Mouse (Mus musculus) limb, embryonic 10.5 days (tissue): ENCODE results near the gene Asrgl1. TPM values are rescaled to one million over a fixed set of nuclear protein-coding genes. Genes with fewer than 3 reads are reported as not detected.

Experiments
- DNase-seq: peaks from one replicate; pipeline ENCODE4 v3.0.0-alpha.2; 2017; ENCODE audit warnings: low spot score
- H3K27ac ChIP-seq: fragments of 300-500 bp; sonication (generic); 2 replicates; pipeline ENCODE4 v1.5.1; 2016; ENCODE audit warnings: mild to moderate bottlenecking
- H3K27me3 ChIP-seq: fragments of 300-500 bp; sonication (generic); 2 replicates; pipeline ENCODE4 v1.6.1; 2016; ENCODE audit warnings: low read depth, mild to moderate bottlenecking; ENCODE audit not compliant: poor library complexity, severe bottlenecking
- H3K36me3 ChIP-seq: fragments of 300-500 bp; sonication (generic); 2 replicates; pipeline ENCODE4 v1.6.1; 2016; ENCODE audit warnings: mild to moderate bottlenecking, moderate library complexity
- H3K4me1 ChIP-seq: fragments of 300-500 bp; sonication (generic); 2 replicates; pipeline ENCODE4 v1.6.1; 2016
- H3K4me3 ChIP-seq: fragments of 300-500 bp; sonication (generic); 2 replicates; pipeline ENCODE4 v1.5.1; 2016; ENCODE audit warnings: mild to moderate bottlenecking, moderate library complexity
- H3K9me3 ChIP-seq: fragments of 300-500 bp; sonication (generic); replicated peaks from 2 replicates; pipeline ENCODE4 v1.6.1; 2016; ENCODE audit warnings: mild to moderate bottlenecking
- WGBS: fragments of 180-500 bp; shearing (Covaris S2); methylation state at CpG from one replicate; pipeline ENCODE4 v1.1.7; 2016; 5-methylcytosine and 5-hydroxymethylcytosine counted together
- polyA plus RNA-seq: library from polyadenylated mRNA; unstranded; fragments of >200 nt; fragmentation: Nextera tagmentation; extraction: Ambion mirVana; gene quantifications from 2 replicates; pipeline ENCODE4 v1.2.1, GENCODE M21; 2016

The Asrgl1 gene
- polyA plus RNA-seq, 1 experiment from 2014 or later, result 16.9 TPM

DNA sequence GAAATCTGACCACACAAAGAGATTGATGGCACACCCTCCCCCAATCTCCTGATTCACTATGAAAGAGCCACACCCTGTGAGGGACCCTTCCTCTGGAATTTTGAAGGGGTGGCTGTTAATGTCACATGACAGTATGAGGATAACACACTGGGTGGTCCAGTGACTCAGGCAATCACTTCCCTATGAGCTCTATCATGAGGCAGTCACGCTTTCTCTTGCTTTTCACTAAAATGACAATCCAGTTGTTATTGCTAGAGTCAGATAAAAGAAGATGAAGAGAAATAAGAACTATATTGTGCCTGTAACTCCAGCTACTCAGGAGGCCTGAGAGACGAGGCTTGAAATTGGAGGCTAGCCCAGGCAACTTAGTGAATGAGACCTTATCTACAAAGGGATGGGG lies 59.9 kb downstream of the Asrgl1 start:
- no peak overlapping the region for H3K4me3 ChIP-seq
- no peak overlapping the region for H3K27ac ChIP-seq
- H3K9me3 ChIP-seq, result no peaks in the 10 kb centered on the region
- no peak for DNase-seq
- H3K4me1 ChIP-seq, result peaks cover 6% of the 10 kb centered on the region; the same call in 1 of the 2 replicates
- H3K27me3 ChIP-seq, result no peaks in the 10 kb centered on the region
- no peaks in the 10 kb centered on the region for H3K36me3 ChIP-seq
- 83% methylated on average over 2 of the region's 2 CpGs for WGBS

DNA sequence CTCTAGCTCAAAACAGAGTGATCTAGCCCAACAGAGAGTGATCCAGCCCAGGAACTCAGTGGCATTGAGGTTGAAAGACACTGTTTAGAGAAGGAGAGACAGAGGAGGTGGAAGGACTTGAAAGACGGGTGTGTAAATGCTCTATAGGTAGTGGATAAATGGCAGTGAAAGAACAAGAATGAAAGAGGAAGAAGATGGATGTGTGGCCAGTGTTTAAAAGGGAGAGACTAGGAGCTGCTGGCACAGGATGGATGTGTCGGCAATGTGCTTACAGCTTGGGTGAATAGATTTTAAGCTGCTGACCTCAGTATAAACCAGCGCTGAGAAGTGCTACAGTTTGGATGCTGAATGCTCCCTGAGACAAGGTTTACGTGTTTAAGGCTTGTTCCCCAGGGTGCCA lies 61.0 kb downstream of the Asrgl1 start:
- 77% methylated on average over 4 of the region's 4 CpGs for WGBS
- H3K27ac ChIP-seq, result no peak overlapping the region

DNA sequence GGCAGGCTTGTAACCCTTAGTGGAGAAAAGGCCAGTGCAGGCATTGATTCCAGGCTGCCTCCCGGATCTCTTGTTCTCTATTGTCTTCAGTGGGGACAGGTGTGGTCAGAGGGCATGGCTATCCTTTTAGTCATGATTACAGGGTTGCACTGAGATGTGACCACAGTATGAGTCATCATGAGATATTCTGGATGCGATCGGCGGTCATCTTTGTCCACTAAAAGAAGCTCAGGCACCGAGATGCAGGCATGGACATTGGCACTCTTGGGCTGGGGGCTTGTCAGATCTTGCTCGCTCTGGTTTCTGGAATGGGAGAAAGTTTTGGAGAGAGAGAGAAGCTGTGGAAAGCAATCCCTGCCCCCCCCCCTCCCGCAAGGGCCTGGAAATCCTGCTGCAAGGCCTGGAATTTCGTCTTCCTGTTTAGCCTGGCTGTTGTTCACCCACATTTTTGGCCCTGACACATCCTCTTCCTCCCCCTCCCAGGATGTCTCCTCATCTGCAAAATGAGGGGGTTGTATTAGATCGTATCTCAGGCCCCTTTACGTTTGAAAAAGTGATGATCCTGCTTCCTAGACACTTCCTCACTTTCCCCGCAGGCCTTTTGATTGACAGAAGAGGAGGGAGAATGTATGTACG lies 61.5 kb downstream of the Asrgl1 start:
- Histone ChIP-seq H3K36me3 (no peaks in the 10 kb centered on the region), H3K27ac (no peak overlapping the region), H3K4me1 (peaks cover 6% of the 10 kb centered on the region; the same call in 1 of the 2 replicates), H3K4me3 (no peak overlapping the region), H3K27me3 (no peaks in the 10 kb centered on the region), H3K9me3 (no peaks in the 10 kb centered on the region)
- no peak for DNase-seq
- 77% methylated on average over 12 of the region's 12 CpGs for WGBS

More for the DNA sequence above, 61.0 kb downstream of the Asrgl1 start:
- no peaks in the 10 kb centered on the region for H3K9me3 ChIP-seq
- peaks cover 6% of the 10 kb centered on the region; the same call in 1 of the 2 replicates for H3K4me1 ChIP-seq
- no peaks in the 10 kb centered on the region for H3K27me3 ChIP-seq
- H3K4me3 ChIP-seq, result no peak overlapping the region
- DNase-seq, result no peak
- no peaks in the 10 kb centered on the region for H3K36me3 ChIP-seq

DNA sequence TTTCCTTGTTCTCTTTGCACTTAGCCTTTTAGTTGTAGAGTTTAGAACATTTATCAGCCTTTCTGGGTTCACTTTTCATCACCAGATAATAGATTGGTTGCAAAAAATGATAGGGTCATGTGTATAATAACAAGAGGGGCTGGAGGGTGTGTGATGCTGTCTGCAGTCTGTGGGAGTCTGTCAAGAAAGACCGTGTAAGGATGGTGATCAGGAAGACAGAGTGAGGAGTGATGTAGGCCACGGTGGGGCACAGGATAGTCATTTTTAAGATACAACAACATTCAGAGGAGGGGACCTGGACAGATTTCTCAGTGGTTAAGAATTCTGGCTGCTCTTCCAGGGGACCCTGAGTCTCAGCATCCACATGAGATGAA lies 63.3 kb downstream of the Asrgl1 start:
- no peak overlapping the region for H3K4me3 ChIP-seq
- no peak for DNase-seq
- H3K9me3 ChIP-seq, result no peaks in the 10 kb centered on the region
- H3K36me3 ChIP-seq, result no peaks in the 10 kb centered on the region
- H3K4me1 ChIP-seq, result peaks cover 6% of the 10 kb centered on the region; the same call in 1 of the 2 replicates
- H3K27me3 ChIP-seq, result no peaks in the 10 kb centered on the region
- 92% methylated on average over 2 of the region's 2 CpGs for WGBS
- H3K27ac ChIP-seq, result no peak overlapping the region

DNA sequence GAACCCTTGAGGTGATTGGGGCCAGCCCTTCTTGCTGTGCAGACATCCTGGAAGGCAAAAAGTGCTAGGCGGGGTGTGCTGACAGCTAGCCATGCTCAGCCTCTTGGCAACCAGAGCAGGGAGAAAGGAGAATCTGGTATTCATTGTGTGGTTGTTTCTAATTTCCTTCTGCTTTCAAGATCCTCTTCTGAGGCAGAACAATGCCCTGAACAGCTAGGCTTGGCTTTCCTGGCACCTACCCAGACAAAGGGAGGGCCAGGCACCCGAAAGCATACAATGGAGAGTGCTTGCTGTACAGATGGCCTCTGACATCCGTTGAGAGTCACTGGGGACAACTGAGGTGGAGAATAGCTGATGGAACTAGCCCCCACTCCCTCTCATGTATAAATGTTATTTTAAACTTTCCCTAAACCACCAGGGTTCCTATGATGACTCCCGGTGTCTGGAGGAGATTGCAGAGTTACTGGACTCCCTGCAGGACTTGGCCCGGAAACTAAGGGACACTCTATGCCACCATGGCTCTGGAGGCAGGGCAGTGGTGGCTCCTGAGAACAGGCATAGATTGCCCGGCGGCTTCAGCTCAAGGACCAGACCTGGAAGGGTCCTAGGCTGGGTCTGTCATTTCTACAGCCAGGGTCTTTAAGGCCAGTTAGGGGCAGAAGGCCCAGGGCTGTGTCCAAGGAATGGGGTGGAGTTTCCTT lies 63.8 kb downstream of the Asrgl1 start:
- no peaks in the 10 kb centered on the region for H3K9me3 ChIP-seq
- H3K36me3 ChIP-seq, result no peaks in the 10 kb centered on the region
- no peaks in the 10 kb centered on the region for H3K27me3 ChIP-seq
- 84% methylated on average over 7 of the region's 7 CpGs for WGBS
- H3K4me3 ChIP-seq, result no peak overlapping the region
- DNase-seq, result no peak
- H3K27ac ChIP-seq, result no peak overlapping the region; the same call in 1 of the 2 replicates
- H3K4me1 ChIP-seq, result peaks cover 6% of the 10 kb centered on the region; the same call in 1 of the 2 replicates

DNA sequence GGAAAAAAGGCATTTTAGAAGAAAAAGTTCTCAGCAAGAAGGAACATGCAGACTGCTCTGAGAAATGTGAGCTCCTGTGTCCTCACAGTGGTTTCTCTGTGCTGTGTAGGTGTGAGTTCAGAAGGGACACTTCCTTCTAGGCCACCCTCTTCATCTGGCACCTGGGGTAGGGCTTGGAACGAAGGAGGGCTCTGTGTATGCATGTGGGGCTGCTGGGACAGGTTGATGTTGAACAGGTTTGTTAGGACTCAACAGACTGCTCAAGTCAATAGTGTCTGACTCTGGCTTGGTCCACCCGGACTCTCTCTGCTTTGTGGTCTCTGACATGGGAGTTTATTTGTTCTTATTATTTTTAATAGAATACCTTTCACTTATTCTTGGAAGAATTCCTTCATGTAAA lies 65.1 kb downstream of the Asrgl1 start:
- Histone ChIP-seq H3K9me3 (no peaks in the 10 kb centered on the region), H3K27me3 (no peaks in the 10 kb centered on the region), H3K27ac (no peak overlapping the region), H3K4me3 (no peak overlapping the region), H3K4me1 (peaks cover 16% of the 10 kb centered on the region), H3K36me3 (no peaks in the 10 kb centered on the region)
- WGBS, result 89% methylated on average over 2 of the region's 2 CpGs
- no peak for DNase-seq

DNA sequence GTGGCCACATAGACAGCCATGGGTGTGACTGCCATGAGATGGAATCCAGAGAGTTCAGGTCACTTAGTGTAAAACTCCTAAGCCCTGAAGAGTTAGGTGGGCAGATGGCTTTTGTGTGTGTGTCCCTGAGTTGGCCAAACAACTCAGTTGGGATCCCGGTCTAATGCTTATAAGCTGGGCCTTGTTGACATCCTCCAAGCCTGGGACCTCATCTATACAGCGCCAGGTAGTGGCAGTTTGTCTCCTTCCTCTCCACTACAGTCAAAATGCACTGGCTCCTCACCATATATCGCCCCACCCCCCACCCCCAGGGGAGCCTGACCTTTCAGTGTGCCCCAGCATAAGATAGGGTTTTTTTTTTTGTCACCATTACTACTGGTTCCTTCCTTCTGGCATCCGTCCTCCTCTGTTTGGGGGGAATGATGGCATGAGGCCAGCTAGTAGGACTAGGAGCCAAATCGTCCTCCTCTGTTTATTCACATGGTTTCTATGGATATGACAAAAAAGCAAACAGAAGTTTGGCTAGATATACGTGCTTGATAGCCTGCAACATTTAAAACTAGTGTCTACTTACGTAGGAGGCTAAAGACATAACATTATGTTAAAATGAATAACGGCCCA lies 65.6 kb downstream of the Asrgl1 start:
- no peak overlapping the region for H3K27ac ChIP-seq
- peaks cover 16% of the 10 kb centered on the region for H3K4me1 ChIP-seq
- WGBS, result 83% methylated on average over 8 of the region's 8 CpGs
- H3K4me3 ChIP-seq, result no peak overlapping the region
- H3K9me3 ChIP-seq, result no peaks in the 10 kb centered on the region
- H3K36me3 ChIP-seq, result no peaks in the 10 kb centered on the region
- H3K27me3 ChIP-seq, result no peaks in the 10 kb centered on the region
- DNase-seq, result no peak

DNA sequence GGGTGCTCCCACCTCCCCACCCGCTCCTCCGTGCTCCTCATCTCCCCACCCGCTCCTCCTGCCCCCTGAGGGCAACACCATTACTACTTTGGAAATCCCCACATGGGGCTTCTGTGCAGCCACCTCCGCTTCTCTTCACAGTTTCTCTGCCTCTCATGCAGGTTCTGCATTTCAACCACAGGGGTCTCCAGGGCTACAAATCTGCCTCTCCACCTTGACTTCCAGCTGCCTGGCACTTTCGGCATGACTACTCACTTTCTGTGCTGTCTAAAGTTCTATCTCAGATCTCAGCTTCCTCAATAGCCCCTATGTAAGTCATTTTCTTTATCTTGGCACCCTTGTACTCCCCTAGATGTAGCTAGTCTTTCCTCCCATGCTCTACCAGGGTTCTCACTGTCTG lies 68.1 kb downstream of the Asrgl1 start:
- Histone ChIP-seq H3K36me3 (no peaks in the 10 kb centered on the region), H3K4me1 (peaks cover 16% of the 10 kb centered on the region), H3K27ac (no peak overlapping the region), H3K9me3 (no peaks in the 10 kb centered on the region), H3K4me3 (no peak overlapping the region), H3K27me3 (no peaks in the 10 kb centered on the region)
- DNase-seq, result no peak
- whole genome bisulfite sequencing, result 86% methylated on average over 5 of the region's 5 CpGs

DNA sequence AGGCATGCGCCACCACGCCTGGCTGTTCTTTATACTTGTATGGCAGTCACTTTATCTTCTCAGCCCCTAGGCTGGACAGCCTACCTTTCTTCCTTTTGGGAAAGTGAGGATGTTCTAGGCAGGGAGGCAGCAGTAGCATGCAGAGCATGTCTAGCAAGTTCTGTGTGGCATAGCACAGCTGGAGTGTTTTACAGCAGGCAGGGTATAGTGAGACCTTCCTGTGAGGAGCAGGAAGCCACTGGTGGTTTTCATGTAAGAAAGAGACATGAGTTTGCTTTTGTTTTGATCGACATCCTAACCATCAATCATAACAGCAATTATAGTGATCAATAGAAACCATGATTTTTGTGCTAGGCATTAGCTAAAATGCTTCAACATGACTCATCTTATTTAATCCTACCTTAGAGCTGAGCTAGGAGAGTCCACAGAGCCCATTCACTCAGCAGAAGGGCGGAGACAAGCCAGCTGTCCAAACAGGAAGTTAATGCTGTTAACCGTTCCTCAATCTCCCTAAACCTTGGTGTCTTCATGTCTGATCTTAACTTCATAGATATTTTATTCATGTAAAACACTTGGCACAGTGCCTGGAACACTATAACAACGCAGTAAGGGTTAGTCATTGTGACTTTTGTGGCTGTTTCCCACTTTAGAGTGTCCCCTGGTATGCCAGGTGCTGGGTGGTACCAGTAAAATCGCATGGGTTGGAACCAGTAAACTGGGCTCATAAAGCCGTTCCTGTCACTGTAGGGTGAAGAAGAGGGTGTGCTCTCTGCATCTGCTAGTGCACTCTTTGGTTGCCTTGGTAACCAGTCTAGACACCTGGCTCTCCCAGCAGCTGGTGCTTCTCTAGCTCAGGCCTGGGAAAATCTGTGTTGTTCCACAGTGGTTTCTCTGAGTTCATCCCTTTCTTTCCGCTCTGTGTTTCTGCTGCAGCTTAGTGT lies 69.5 kb downstream of the Asrgl1 start:
- Histone ChIP-seq H3K36me3 (no peaks in the 10 kb centered on the region), H3K9me3 (no peaks in the 10 kb centered on the region), H3K4me1 (peaks cover 10% of the 10 kb centered on the region), H3K4me3 (no peak overlapping the region), H3K27ac (no peak overlapping the region), H3K27me3 (no peaks in the 10 kb centered on the region)
- WGBS, result 74% methylated on average over 9 of the region's 9 CpGs
- no peak for DNase-seq

DNA sequence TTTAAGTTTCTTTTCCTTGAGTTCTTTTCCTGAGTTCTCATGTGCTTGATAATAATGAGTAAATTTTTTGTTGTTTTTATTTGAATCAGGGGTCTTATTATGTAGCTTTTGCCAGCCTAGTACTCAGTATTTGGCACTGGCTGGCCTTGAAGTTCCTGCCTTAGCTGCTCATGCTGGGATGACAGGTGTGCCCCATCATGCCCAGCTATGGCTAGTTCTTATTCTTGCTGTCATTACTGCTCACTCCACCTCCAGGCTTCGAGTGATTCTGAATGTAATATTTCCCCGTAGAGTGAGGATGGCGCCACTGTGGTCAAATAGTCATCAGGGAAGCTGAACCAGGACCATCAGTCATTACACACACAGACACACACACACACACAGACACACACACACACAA lies 71.6 kb downstream of the Asrgl1 start:
- H3K4me3 ChIP-seq, result no peak overlapping the region
- H3K4me1 ChIP-seq, result peaks cover 10% of the 10 kb centered on the region
- no peaks in the 10 kb centered on the region for H3K27me3 ChIP-seq
- no peak for DNase-seq
- no peaks in the 10 kb centered on the region for H3K9me3 ChIP-seq
- H3K36me3 ChIP-seq, result no peaks in the 10 kb centered on the region
- 87% methylated on average over 3 of the region's 3 CpGs for WGBS
- no peak overlapping the region for H3K27ac ChIP-seq

DNA sequence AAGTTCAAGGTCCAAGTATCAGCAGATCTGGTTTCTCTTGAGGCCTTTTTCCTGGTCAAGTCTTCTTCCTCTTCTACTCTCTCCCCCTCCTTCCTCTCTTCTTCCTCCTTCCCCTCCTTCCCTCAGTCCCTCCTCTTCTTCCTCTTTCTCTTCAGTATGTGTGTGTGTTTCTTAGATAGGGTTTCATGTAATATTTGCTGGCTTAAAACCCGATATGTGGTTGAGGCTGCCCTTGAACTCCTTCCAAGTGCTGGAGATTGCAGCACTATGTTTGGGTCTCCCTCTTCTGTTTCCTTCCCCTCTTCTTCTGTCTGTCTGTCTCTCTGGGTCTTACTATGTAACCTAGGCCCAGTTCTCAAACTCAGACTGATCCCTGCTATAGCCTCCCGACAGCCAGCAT lies 72.6 kb downstream of the Asrgl1 start:
- no peaks in the 10 kb centered on the region for H3K27me3 ChIP-seq
- DNase-seq, result no peak
- H3K27ac ChIP-seq, result no peak overlapping the region
- peaks cover 10% of the 10 kb centered on the region for H3K4me1 ChIP-seq
- H3K9me3 ChIP-seq, result no peaks in the 10 kb centered on the region
- no peak overlapping the region for H3K4me3 ChIP-seq
- 95% methylated on average over 2 of the region's 2 CpGs for WGBS
- H3K36me3 ChIP-seq, result no peaks in the 10 kb centered on the region

DNA sequence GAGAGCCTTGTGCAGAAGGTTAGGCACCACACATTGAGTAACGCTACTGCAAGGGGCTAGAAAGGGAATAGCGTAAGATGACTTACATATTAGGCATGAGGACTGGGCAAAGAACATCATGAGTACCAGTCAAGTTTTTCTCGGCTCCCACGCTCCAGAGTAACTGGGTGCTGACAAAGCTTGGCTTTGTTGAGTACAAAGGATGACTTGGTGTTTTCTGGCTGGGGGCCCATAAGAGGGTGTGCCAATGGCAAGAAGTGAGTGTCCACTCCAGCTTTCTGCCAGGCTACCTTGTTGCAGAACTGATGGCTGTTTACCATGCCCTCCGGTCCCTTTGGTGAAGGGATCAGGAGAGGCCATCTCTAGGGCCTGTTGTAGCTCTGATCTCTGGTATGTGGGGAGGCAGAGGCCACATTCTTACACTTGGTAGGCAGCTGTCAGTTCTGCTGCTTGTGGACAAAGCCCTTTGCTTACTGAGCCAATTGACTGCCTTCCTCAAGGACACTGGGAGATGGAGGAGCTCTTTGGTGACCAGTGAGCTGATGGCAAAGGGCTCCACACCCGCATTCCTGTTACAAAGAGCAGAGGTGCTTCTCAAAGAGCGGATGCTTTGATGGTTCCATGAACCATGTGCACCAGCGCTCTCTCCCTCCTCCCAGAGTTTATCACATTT lies 74.1 kb downstream of the Asrgl1 start:
- H3K4me1 ChIP-seq, result peaks cover 8% of the 10 kb centered on the region
- no peak for DNase-seq
- no peaks in the 10 kb centered on the region for H3K9me3 ChIP-seq
- no peaks in the 10 kb centered on the region for H3K36me3 ChIP-seq
- no peaks in the 10 kb centered on the region for H3K27me3 ChIP-seq
- H3K4me3 ChIP-seq, result no peak overlapping the region
- H3K27ac ChIP-seq, result no peak overlapping the region
- 90% methylated on average over 8 of the region's 8 CpGs for WGBS
